Mouse (Mus musculus) liver, embryonic 14.5 days (tissue): ENCODE data around the gene Actn4.

Source experiments
- CTCF ChIP-seq: IDR thresholded peaks from 2 replicates; pipeline ENCODE4 v1.5.1; 2016; ENCODE audit warnings: antibody characterized with exemption, low read depth, control low read depth
- EP300 ChIP-seq: IDR thresholded peaks from 2 replicates; pipeline ENCODE4 v1.6.1; 2016; ENCODE audit warnings: antibody characterized with exemption, low read depth

GRCm38 (mm10) chr7:28903778-28904177 is 58.4 kb downstream of the Actn4 start:
- TF ChIP-seq EP300 (no peak), CTCF (no peak)
